Mouse (Mus musculus): ENCODE results near the gene Nectin2.
A peak's percentile ranks its signal among the peaks of the same experiment; 100 is the strongest.
"Not testable (repeated sequence)": the region's sequence is repeated elsewhere in the genome, so short reads cannot be mapped to it uniquely, and the experiment has no call there.

The Nectin2 gene

GRCm38 (mm10) chr7:19702859-19703555, 47.3 kb downstream of the Nectin2 start:
- no peak for DNase-seq

- peak; percentile 88 to 93 for DNase-seq
Measured at GRCm38 (mm10) chr7:19701069-19701761, 49.1 kb downstream of the Nectin2 start.

- no peak for DNase-seq
Measured at GRCm38 (mm10) chr7:19700299-19701068, 49.8 kb downstream of the Nectin2 start.

GRCm38 (mm10) chr7:19699827-19700148, 50.5 kb downstream of the Nectin2 start:
- DNase-seq: no peak

- peak; percentile 67 to 81 for DNase-seq
Measured at GRCm38 (mm10) chr7:19698907-19699826, 51.1 kb downstream of the Nectin2 start, which contains the start of gene Apoe. Gene Apoe, minus strand, starts transcription at chr7:19699188.

- peak; percentile 45 to 66 for DNase-seq
Measured at GRCm38 (mm10) chr7:19697949-19698906, 52.1 kb downstream of the Nectin2 start.

- no peak for DNase-seq
Measured at GRCm38 (mm10) chr7:19696336-19696873, 53.9 kb downstream of the Nectin2 start.

- DNase-seq: no peak
Measured at GRCm38 (mm10) chr7:19695881-19696280, 54.4 kb downstream of the Nectin2 start.

GRCm38 (mm10) chr7:19695213-19695594, 55.1 kb downstream of the Nectin2 start:
- no peak for DNase-seq

- no peak for DNase-seq
Measured at GRCm38 (mm10) chr7:19694336-19695212, 55.7 kb downstream of the Nectin2 start.

GRCm38 (mm10) chr7:19693421-19693820, 56.9 kb downstream of the Nectin2 start:
- DNase-seq: peak; percentile 56 to 64

- peak in 1 of 2 experiments; percentile 48 for DNase-seq
Measured at GRCm38 (mm10) chr7:19691873-19692865, 58.1 kb downstream of the Nectin2 start, which contains the start of gene Apoc1. Gene Apoc1, minus strand, starts transcription at chr7:19692660.

GRCm38 (mm10) chr7:19691434-19691833, 58.8 kb downstream of the Nectin2 start:
- DNase-seq: no peak

GRCm38 (mm10) chr7:19690845-19691244, 59.4 kb downstream of the Nectin2 start:
- DNase-seq: no peak

- no peak for DNase-seq
Measured at GRCm38 (mm10) chr7:19688611-19689010, 61.7 kb downstream of the Nectin2 start.

- DNase-seq: no peak
Measured at GRCm38 (mm10) chr7:19688101-19688500, 62.2 kb downstream of the Nectin2 start.

- not testable (repeated sequence) for DNase-seq
Measured at GRCm38 (mm10) chr7:19686927-19687583, 63.2 kb downstream of the Nectin2 start.

GRCm38 (mm10) chr7:19686521-19686920, 63.8 kb downstream of the Nectin2 start:
- no peak for DNase-seq
